Mouse (Mus musculus) CH12.LX (cell line): ENCODE data around the gene Ntn1. TPM values are rescaled to one million over a fixed set of nuclear protein-coding genes. Genes with fewer than 3 reads are reported as not detected.

Source experiments
- DNase-seq: peaks from one replicate; pipeline ENCODE4 v3.0.0-alpha.2; 2013; ENCODE audit errors: extremely low read depth
- H3K27ac ChIP-seq: 2 replicates; pipeline ENCODE4 v1.5.1; 2012; ENCODE audit warnings: low read depth, mild to moderate bottlenecking, control low read depth, moderate library complexity; ENCODE audit not compliant: insufficient read depth
- H3K27me3 ChIP-seq: replicated peaks from 2 replicates; pipeline ENCODE3; 2012; ENCODE audit warnings: inconsistent platforms
- H3K36me3 ChIP-seq, 2 experiments: replicated peaks in 1 of 2; 2 replicates each; pipeline versions ENCODE3 to v1.6.1; 2012; ENCODE audit warnings: inconsistent platforms in 1 of 2, low read length in 1 of 2, mild to moderate bottlenecking in 1 of 2, mixed read lengths in 1 of 2, moderate library complexity in 1 of 2; ENCODE audit not compliant: control insufficient read depth in 1 of 2, insufficient read depth in 1 of 2
- H3K4me1 ChIP-seq, 2 experiments: 2 replicates each; pipeline ENCODE4 v1.6.1; 2012; ENCODE audit warnings: inconsistent platforms in 1 of 2, moderate library complexity in 1 of 2; ENCODE audit not compliant: insufficient read depth in 2 of 2, control insufficient read depth in 1 of 2
- H3K4me2 ChIP-seq: 2 replicates; pipeline ENCODE4 v1.6.1; 2012; ENCODE audit warnings: low read depth, mild to moderate bottlenecking, control low read depth; ENCODE audit not compliant: poor library complexity, insufficient read depth, severe bottlenecking
- H3K4me3 ChIP-seq, 3 experiments: fragments of 150-350 bp in 1 of 3; sonication (generic) in 1 of 3; replicated peaks in 1 of 3; 2 replicates each; pipeline versions ENCODE3 to v1.5.1; 2011 to 2012; ENCODE audit warnings: low read depth in 2 of 3, low read length in 2 of 3, mild to moderate bottlenecking in 2 of 3, moderate library complexity in 2 of 3, control low read depth in 1 of 3, improper control_type of control experiment in 1 of 3, inconsistent platforms in 1 of 3, mixed read lengths in 1 of 3; ENCODE audit not compliant: poor library complexity in 1 of 3
- H3K79me2 ChIP-seq: replicated peaks from 2 replicates; pipeline ENCODE4 v1.6.1; 2012; ENCODE audit warnings: mild to moderate bottlenecking, moderate library complexity; ENCODE audit not compliant: control insufficient read depth, poor library complexity, insufficient read depth, severe bottlenecking; ENCODE audit errors: extremely low read depth
- H3K9ac ChIP-seq: 2 replicates; pipeline ENCODE4 v1.6.1; 2012; ENCODE audit warnings: low read depth, mild to moderate bottlenecking, control low read depth, moderate library complexity; ENCODE audit not compliant: insufficient read depth
- H3K9me3 ChIP-seq: replicated peaks from 2 replicates; pipeline ENCODE3; 2012; ENCODE audit warnings: low read length, inconsistent platforms, mixed read lengths
- CHD2 ChIP-seq: IDR thresholded peaks from 2 replicates; pipeline ENCODE4 v1.6.1; 2011; ENCODE audit warnings: low read length, improper control_type of control experiment
- CTCF ChIP-seq, 2 experiments: IDR thresholded peaks in 1 of 2; conservative IDR thresholded peaks in 1 of 2; 2 replicates each; pipeline ENCODE4 v1.5.1; 2011 to 2012; ENCODE audit warnings: low read depth in 2 of 2, low read length in 2 of 2, improper control_type of control experiment in 1 of 2, inconsistent platforms in 1 of 2, mild to moderate bottlenecking in 1 of 2, moderate library complexity in 1 of 2
- E2F4 ChIP-seq: IDR thresholded peaks from 2 replicates; pipeline ENCODE4 v1.6.1; 2011; ENCODE audit warnings: low read depth, low read length, improper control_type of control experiment; ENCODE audit not compliant: insufficient replicate concordance
- ELF1 ChIP-seq: IDR thresholded peaks from 2 replicates; pipeline ENCODE4 v1.6.1; 2014; ENCODE audit warnings: low read depth, mild to moderate bottlenecking, inconsistent platforms, low read length, improper control_type of control experiment
- ETS1 ChIP-seq: conservative IDR thresholded peaks from 2 replicates; pipeline ENCODE4 v1.6.1; 2012; ENCODE audit warnings: low read depth, mild to moderate bottlenecking, inconsistent platforms, low read length, improper control_type of control experiment, moderate library complexity
- GABPA ChIP-seq: IDR thresholded peaks from 2 replicates; pipeline ENCODE4 v1.6.1; 2012; ENCODE audit warnings: low read depth, low read length, improper control_type of control experiment, inconsistent platforms; ENCODE audit not compliant: insufficient replicate concordance
- HCFC1 ChIP-seq: IDR thresholded peaks from 2 replicates; pipeline ENCODE4 v1.6.1; 2012; ENCODE audit warnings: low read depth, mild to moderate bottlenecking, inconsistent platforms, low read length, improper control_type of control experiment
- JUN ChIP-seq: IDR thresholded peaks from 2 replicates; pipeline ENCODE4 v1.6.1; 2011; ENCODE audit warnings: low read depth, mild to moderate bottlenecking, low read length, improper control_type of control experiment, moderate library complexity; ENCODE audit not compliant: insufficient read depth
- JUND ChIP-seq: conservative IDR thresholded peaks from 2 replicates; pipeline ENCODE4 v1.6.1; 2011; ENCODE audit warnings: low read depth, low read length, improper control_type of control experiment
- KAT2A ChIP-seq: IDR thresholded peaks from 2 replicates; pipeline ENCODE4 v1.6.1; 2012; ENCODE audit warnings: low read length, improper control_type of control experiment, inconsistent platforms; ENCODE audit not compliant: insufficient replicate concordance
- MEF2A ChIP-seq: IDR thresholded peaks from 2 replicates; pipeline ENCODE4 v1.6.1; 2014; ENCODE audit warnings: low read depth, mild to moderate bottlenecking, inconsistent platforms, low read length, improper control_type of control experiment, borderline replicate concordance
- MXI1 ChIP-seq: IDR thresholded peaks from 2 replicates; pipeline ENCODE4 v1.6.1; 2011; ENCODE audit warnings: mild to moderate bottlenecking, low read depth, low read length, improper control_type of control experiment
- MYC ChIP-seq: IDR thresholded peaks from 2 replicates; pipeline ENCODE4 v1.6.1; 2011; ENCODE audit warnings: low read depth, mild to moderate bottlenecking, improper control_type of control experiment, low read length
- NELFE ChIP-seq: IDR thresholded peaks from 2 replicates; pipeline ENCODE4 v1.6.1; 2011; ENCODE audit warnings: low read depth, low read length, improper control_type of control experiment
- POLR2AphosphoS2 ChIP-seq: IDR thresholded peaks from 2 replicates; pipeline ENCODE4 v1.6.1; 2011; ENCODE audit warnings: low read depth, low read length, improper control_type of control experiment
- RCOR1 ChIP-seq: conservative IDR thresholded peaks from 2 replicates; pipeline ENCODE4 v1.6.1; 2012; ENCODE audit warnings: low read depth, mild to moderate bottlenecking, inconsistent platforms, low read length, improper control_type of control experiment
- SMC3 ChIP-seq: IDR thresholded peaks from 2 replicates; pipeline ENCODE4 v1.6.1; 2011; ENCODE audit warnings: low read depth, low read length, improper control_type of control experiment
- TCF12 ChIP-seq: IDR thresholded peaks from 2 replicates; pipeline ENCODE4 v1.6.1; 2014; ENCODE audit warnings: low read depth, mild to moderate bottlenecking, inconsistent platforms, low read length, improper control_type of control experiment
- USF1 ChIP-seq: IDR thresholded peaks from 2 replicates; pipeline ENCODE4 v1.6.1; 2014; ENCODE audit warnings: low read depth, mild to moderate bottlenecking, inconsistent platforms, low read length, improper control_type of control experiment
- ZC3H11A ChIP-seq: IDR thresholded peaks from 2 replicates; pipeline ENCODE4 v1.6.1; 2012; ENCODE audit warnings: low read depth, mild to moderate bottlenecking, inconsistent platforms, low read length, improper control_type of control experiment
- ZKSCAN1 ChIP-seq: IDR thresholded peaks from 2 replicates; pipeline ENCODE4 v1.6.1; 2012; ENCODE audit warnings: low read depth, inconsistent platforms, low read length, improper control_type of control experiment, borderline replicate concordance
- ZMIZ1 ChIP-seq: IDR thresholded peaks from 2 replicates; pipeline ENCODE4 v1.6.1; 2012; ENCODE audit warnings: low read depth, mild to moderate bottlenecking, inconsistent platforms, low read length, improper control_type of control experiment
- ZNF384 ChIP-seq: IDR thresholded peaks from 2 replicates; pipeline ENCODE4 v1.6.1; 2012; ENCODE audit warnings: low read depth, low read length, improper control_type of control experiment, inconsistent platforms
- dilution Hi-C: fragments of 300-500 bp; cut with MboI; formaldehyde crosslinking; loops from 2 replicates; pipeline ENCODE4 v1.14.3; 2020; ENCODE audit warnings: low sequenced_read_pairs; ENCODE audit not compliant: extremely low pct_unique_long_range_greater_than_20kb, extremely low pct_ligation_motif_present
- in situ Hi-C: fragments of 300-500 bp; cut with MboI; formaldehyde crosslinking; loops from 3 replicates; pipeline ENCODE4 v1.14.3; 2019; ENCODE audit warnings: low sequenced_read_pairs, low pct_ligation_motif_present, low pct_unique_long_range_greater_than_20kb, mixed read lengths
- polyA plus RNA-seq: library from polyadenylated mRNA; unstranded; fragments of >175 nt; gene quantifications from 2 replicates; pipeline ENCODE4 v1.2.1, GENCODE M21; 2012; ENCODE audit warnings: low read depth; ENCODE audit not compliant: insufficient read length
- total RNA-seq, 2 experiments: library from RNA; depleted of rRNA; stranded (reverse); fragments of 300-350 nt in 1 of 2; fragments of >200 nt in 1 of 2; gene quantifications; 2 replicates each; pipeline ENCODE4 v1.2.3; 2012 to 2014

Ntn1 gene
- total and polyA plus RNA-seq, 3 experiments, result 0.54 to 1.2 (median 0.59) TPM

DNA sequence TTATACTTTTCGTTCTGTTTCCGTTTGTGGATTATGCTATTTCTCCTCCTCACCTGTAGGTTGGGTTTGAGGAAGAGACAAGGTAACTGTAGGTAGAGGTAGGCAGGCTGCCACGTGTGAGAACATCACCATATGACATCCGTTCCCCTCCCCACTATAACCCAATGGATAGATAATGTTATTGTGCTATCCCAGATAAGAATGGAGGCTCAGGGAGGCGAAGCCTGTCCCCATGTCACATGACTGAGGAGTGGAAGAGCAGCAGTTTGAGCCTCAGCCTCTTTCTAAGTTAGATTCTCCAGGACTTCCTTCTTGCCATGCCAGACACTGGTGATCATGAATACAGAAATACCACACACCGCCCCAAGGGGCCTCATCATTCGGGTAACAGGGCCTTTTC lies 223.2 kb downstream of the Ntn1 start:
- no peaks in the 10 kb centered on the region for H3K27me3 ChIP-seq
- H3K9me3 ChIP-seq, result no peaks in the 10 kb centered on the region
- no peaks in the 10 kb centered on the region for H3K79me2 ChIP-seq
- H3K4me3 ChIP-seq, result no peak overlapping the region
- H3K4me2 ChIP-seq, result no peak overlapping the region
- DNase-seq, result peak; percentile 44
- in situ Hi-C loops (no loop called here), dilution Hi-C loops (no loop called here)
- no peak overlapping the region for H3K27ac ChIP-seq
- H3K36me3 ChIP-seq, result peaks cover 0 to 9% of the 10 kb centered on the region in 2 experiments
- TF ChIP-seq CTCF (conservative IDR thresholded peaks at IDR 0.05 in 1 of 2, IDR thresholded peaks at IDR 0.05 in 1 of 2; ENCODE audit: low read depth in 2 of 2, low read length in 2 of 2), result no peak
- no peak for TF ChIP-seq ZNF384
- TF ChIP-seq POLR2AphosphoS2, result no peak
- no peak for TF ChIP-seq RCOR1
- TF ChIP-seq E2F4, result no peak
- no peak for TF ChIP-seq USF1
- TF ChIP-seq MYC, result no peak
- TF ChIP-seq, all 38 proteins: peak for 0
- H3K9ac ChIP-seq, result no peak overlapping the region
- peaks cover 9 to 24% of the 10 kb centered on the region in 2 experiments for H3K4me1 ChIP-seq

DNA sequence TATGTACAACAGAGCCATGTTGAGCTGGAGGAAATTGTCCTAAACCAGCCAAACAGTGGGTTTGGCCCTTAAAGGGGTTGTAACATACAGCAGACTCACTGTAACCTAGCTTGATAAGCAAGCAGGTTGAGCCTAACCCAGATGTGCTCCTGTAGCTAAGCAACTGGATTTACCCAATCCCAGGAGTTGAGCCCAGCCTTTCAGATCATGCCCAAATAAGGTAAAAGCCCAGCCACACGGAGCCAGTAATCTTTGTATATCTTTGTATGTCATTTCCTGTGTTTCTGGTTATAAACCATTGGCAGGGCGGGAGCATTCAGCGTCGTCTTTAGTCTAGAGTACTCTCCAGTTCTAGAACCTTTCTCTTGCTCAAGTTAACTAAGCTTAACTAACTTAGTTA lies 224.1 kb downstream of the Ntn1 start:
- Histone ChIP-seq H3K4me3 (no peak overlapping the region), H3K27ac (no peak overlapping the region), H3K36me3 (peaks cover 0 to 11% of the 10 kb centered on the region in 2 experiments), H3K9ac (no peak overlapping the region), H3K79me2 (no peaks in the 10 kb centered on the region), H3K4me2 (no peak overlapping the region), H3K9me3 (no peaks in the 10 kb centered on the region), H3K27me3 (no peaks in the 10 kb centered on the region), H3K4me1 (peaks cover 9 to 24% of the 10 kb centered on the region in 2 experiments)
- TF ChIP-seq ZMIZ1, result no peak
- TF ChIP-seq TCF12, result no peak
- no peak for TF ChIP-seq ZKSCAN1
- no peak for TF ChIP-seq SMC3
- no peak for TF ChIP-seq GABPA
- no peak for TF ChIP-seq ZNF384
- TF ChIP-seq MEF2A, result no peak
- no peak for TF ChIP-seq ETS1
- no peak for TF ChIP-seq RCOR1
- TF ChIP-seq HCFC1, result no peak
- no peak for TF ChIP-seq MXI1
- TF ChIP-seq ZC3H11A, result no peak
- TF ChIP-seq JUND, result no peak
- TF ChIP-seq JUN, result no peak
- no peak for TF ChIP-seq CHD2
- no peak for TF ChIP-seq NELFE
- TF ChIP-seq POLR2AphosphoS2, result no peak
- TF ChIP-seq ELF1, result no peak
- TF ChIP-seq KAT2A, result no peak
- peak; percentile 38 for DNase-seq
- dilution Hi-C loops (no loop called here), in situ Hi-C loops (no loop called here)
